9 mouse cellular contexts compared by ENCODE assay signal in genomic region chr7:100302316-100302715, GRCm38 (mm10). TPM values are rescaled to one million over a fixed set of nuclear protein-coding genes. Genes with fewer than 3 reads are reported as not detected.
A peak's percentile ranks its signal among the peaks of the same experiment; 100 is the strongest.
DNase-seq lines count a peak whose midpoint lies in the region; ATAC-seq and TF ChIP-seq lines count a peak whose summit lies in the region.
"Had no signal": no experiment of that assay in that cellular context is flagged by ENCODE, and none has a peak within 500 bp of the region (broad histone marks: within the 10 kb centered on the region; RNA-seq: fewer than 3 reads in every experiment).

No protein-coding gene starts in this region.

- no peaks in the 10 kb centered on the region for H3K27me3 ChIP-seq in hindbrain, embryonic 16.5 days (replicated peaks; ENCODE audit: control insufficient read depth, insufficient read depth, low read length)
- H3K27me3 ChIP-seq in hindbrain, embryonic 12.5 days, result no peaks in the 10 kb centered on the region
- H3K27me3 ChIP-seq in embryonic facial prominence, embryonic 15.5 days, result no peaks in the 10 kb centered on the region
- no peaks in the 10 kb centered on the region for H3K27me3 ChIP-seq in lung, embryonic 14.5 days (ENCODE audit: insufficient read depth, low read length)

- H3K4me1 ChIP-seq in hindbrain, embryonic 16.5 days (ENCODE audit: control insufficient read depth, insufficient read depth, low read depth, low read length), result no peaks in the 10 kb centered on the region
- peaks cover 6% of the 10 kb centered on the region for H3K4me1 ChIP-seq in hindbrain, embryonic 12.5 days
- H3K4me1 ChIP-seq in embryonic facial prominence, embryonic 15.5 days, result 0 out of 2 replicates have a peak, but pooled peaks cover 4% of the 10 kb centered on the region
- peaks cover 4% of the 10 kb centered on the region; the same call in 1 of the 2 replicates for H3K4me1 ChIP-seq in lung, embryonic 14.5 days (ENCODE audit: insufficient read depth)

- no peak for TF ChIP-seq CTCF in lung, embryonic 14.5 days (IDR thresholded peaks at IDR 0.05; ENCODE audit: low read depth)

- H3K9ac ChIP-seq in hindbrain, embryonic 16.5 days (ENCODE audit: low read depth, low read length), result no peak overlapping the region
- H3K9ac ChIP-seq in hindbrain, embryonic 12.5 days, result no peak overlapping the region
- no peak overlapping the region for H3K9ac ChIP-seq in embryonic facial prominence, embryonic 15.5 days
- no peak overlapping the region for H3K9ac ChIP-seq in lung, embryonic 14.5 days

- no peak overlapping the region for H3K4me2 ChIP-seq in hindbrain, embryonic 16.5 days (ENCODE audit: low read length)
- no peak overlapping the region for H3K4me2 ChIP-seq in hindbrain, embryonic 12.5 days (replicated peaks)
- H3K4me2 ChIP-seq in embryonic facial prominence, embryonic 15.5 days (replicated peaks), result no peak overlapping the region
- no peak overlapping the region for H3K4me2 ChIP-seq in lung, embryonic 14.5 days

- H3K36me3 ChIP-seq in hindbrain, embryonic 16.5 days (ENCODE audit: control insufficient read depth, insufficient read depth, low read length), result no peaks in the 10 kb centered on the region
- H3K36me3 ChIP-seq in hindbrain, embryonic 12.5 days, result no peaks in the 10 kb centered on the region
- H3K36me3 ChIP-seq in embryonic facial prominence, embryonic 15.5 days, result no peaks in the 10 kb centered on the region
- H3K36me3 ChIP-seq in lung, embryonic 14.5 days (ENCODE audit: insufficient read depth), result peaks cover 15% of the 10 kb centered on the region; the same call in 1 of the 2 replicates

- DNase-seq in heart, postnatal 10 days, result peak; percentile 73 to 75
- peak; percentile 57 for DNase-seq in lung, embryonic 14.5 days
- DNase-seq in telencephalon, adult 2 months (ENCODE audit: low read depth, low spot score), result peak; percentile 92
- no peak for DNase-seq in retina, embryonic 14.5 days (ENCODE audit: low spot score)

- no peak overlapping the region for H3K27ac ChIP-seq in hindbrain, embryonic 16.5 days (ENCODE audit: low read depth, low read length)
- H3K27ac ChIP-seq in hindbrain, embryonic 12.5 days, result no peak overlapping the region
- peak overlapping the region; percentile 71 for H3K27ac ChIP-seq in embryonic facial prominence, embryonic 15.5 days (replicated peaks)
- H3K27ac ChIP-seq in lung, embryonic 14.5 days (ENCODE audit: low read depth), result 0 out of 2 replicates have a peak overlapping the region, but pooled peaks have one; percentile 46
- H3K27ac ChIP-seq: heart, adult 2 months had no signal

- no peaks in the 10 kb centered on the region for H3K9me3 ChIP-seq in hindbrain, embryonic 16.5 days (ENCODE audit: control insufficient read depth, low read length)
- H3K9me3 ChIP-seq in hindbrain, embryonic 12.5 days (replicated peaks), result no peaks in the 10 kb centered on the region
- no peaks in the 10 kb centered on the region for H3K9me3 ChIP-seq in embryonic facial prominence, embryonic 15.5 days (replicated peaks)
- no peaks in the 10 kb centered on the region for H3K9me3 ChIP-seq in lung, embryonic 14.5 days (ENCODE audit: low read depth, low read length)

- peak; percentile 41; the same call in 1 of the 2 replicates for ATAC-seq in hindbrain, embryonic 16.5 days
- ATAC-seq in hindbrain, embryonic 12.5 days (ENCODE audit: low FRiP score), result no peak
- ATAC-seq in embryonic facial prominence, embryonic 15.5 days (ENCODE audit: insufficient number of reproducible peaks, low FRiP score, low TSS enrichment, low read depth), result peak; percentile 80
- no peak for ATAC-seq in lung, embryonic 14.5 days (ENCODE audit: insufficient read depth)
- ATAC-seq in monocyte, adult 5-6 weeks (replicated peaks; ENCODE audit: insufficient number of reproducible peaks, low FRiP score, low TSS enrichment, poor library complexity, severe bottlenecking), result no peak

- intact Hi-C loops in heart, postnatal 10 days (cut with DNase I), result no loop called here

- H3K4me3 ChIP-seq in hindbrain, embryonic 16.5 days (ENCODE audit: low read length), result no peak overlapping the region
- H3K4me3 ChIP-seq in hindbrain, embryonic 12.5 days, result no peak overlapping the region
- H3K4me3 ChIP-seq in embryonic facial prominence, embryonic 15.5 days (replicated peaks), result no peak overlapping the region
- no peak overlapping the region for H3K4me3 ChIP-seq in lung, embryonic 14.5 days (ENCODE audit: low read depth, low read length)
- H3K4me3 ChIP-seq: heart, adult 2 months had no signal

- 48% methylated on average over 4 of the region's 4 CpGs for WGBS in hindbrain, embryonic 16.5 days
- WGBS in hindbrain, embryonic 12.5 days, result 77% methylated on average over 4 of the region's 4 CpGs
- 38% methylated on average over 4 of the region's 4 CpGs for WGBS in embryonic facial prominence, embryonic 15.5 days
- 35% methylated on average over 4 of the region's 4 CpGs for WGBS in lung, embryonic 14.5 days

RNA-seq across cellular contexts. Expression of gene P4ha3, which starts 17.0 kb away (rescaled TPM):
- 5.5 and 10.4 TPM in 2 replicates for polyA plus RNA-seq in hindbrain, embryonic 16.5 days (2015; fragmentation: Nextera tagmentation; extraction: Ambion mirVana)
- 12.6 and 13.2 TPM in 2 replicates for polyA plus RNA-seq in hindbrain, embryonic 12.5 days (2016; fragmentation: Nextera tagmentation; extraction: Ambion mirVana)
- 17.1 and 28.4 TPM in 2 replicates for polyA plus RNA-seq in embryonic facial prominence, embryonic 15.5 days (2015; fragmentation: Nextera tagmentation; extraction: Ambion mirVana)
- total RNA-seq in heart, postnatal 10 days (2021), result 1 to 10 TPM; 1.9 to 3.3 TPM
- polyA plus RNA-seq in lung, embryonic 14.5 days (2014; fragmentation: Nextera tagmentation; extraction: Ambion mirVana), result 21.2 and 22.0 TPM in 2 replicates
- not detected in 3 replicates for total RNA-seq in monocyte, adult 5-6 weeks (2017)

Comparison
In these comparisons a context has a peak if more than half of its experiments do, and no peak if none do; other contexts are left out.
1. ATAC-seq: peak in hindbrain, embryonic 16.5 days (single experiment) and embryonic facial prominence, embryonic 15.5 days (single experiment); none in hindbrain, embryonic 12.5 days (single experiment), lung, embryonic 14.5 days (single experiment) and monocyte, adult 5-6 weeks (single experiment).
2. H3K27ac ChIP-seq: peak in embryonic facial prominence, embryonic 15.5 days (single experiment) and lung, embryonic 14.5 days (single experiment); none in hindbrain, embryonic 16.5 days (single experiment) and hindbrain, embryonic 12.5 days (single experiment).